Mouse (Mus musculus) right cerebral cortex, adult 18-20 months (tissue): Measurements from ENCODE around the gene Bach2.

Experiments
- DNase-seq: peaks from one replicate; pipeline ENCODE4 v3.0.0; 2022; ENCODE audit warnings: mixed read lengths

The Bach2 gene

GRCm38 (mm10) chr4:32227970-32228557 is 10.5 kb upstream of the Bach2 start:
- no peak for DNase-seq

- DNase-seq, result no peak
These were observed 9.3 kb upstream of the Bach2 start for GRCm38 (mm10) chr4:32229266-32229665.

GRCm38 (mm10) chr4:32231258-32232055 is 7.1 kb upstream of the Bach2 start:
- no peak for DNase-seq

DNA sequence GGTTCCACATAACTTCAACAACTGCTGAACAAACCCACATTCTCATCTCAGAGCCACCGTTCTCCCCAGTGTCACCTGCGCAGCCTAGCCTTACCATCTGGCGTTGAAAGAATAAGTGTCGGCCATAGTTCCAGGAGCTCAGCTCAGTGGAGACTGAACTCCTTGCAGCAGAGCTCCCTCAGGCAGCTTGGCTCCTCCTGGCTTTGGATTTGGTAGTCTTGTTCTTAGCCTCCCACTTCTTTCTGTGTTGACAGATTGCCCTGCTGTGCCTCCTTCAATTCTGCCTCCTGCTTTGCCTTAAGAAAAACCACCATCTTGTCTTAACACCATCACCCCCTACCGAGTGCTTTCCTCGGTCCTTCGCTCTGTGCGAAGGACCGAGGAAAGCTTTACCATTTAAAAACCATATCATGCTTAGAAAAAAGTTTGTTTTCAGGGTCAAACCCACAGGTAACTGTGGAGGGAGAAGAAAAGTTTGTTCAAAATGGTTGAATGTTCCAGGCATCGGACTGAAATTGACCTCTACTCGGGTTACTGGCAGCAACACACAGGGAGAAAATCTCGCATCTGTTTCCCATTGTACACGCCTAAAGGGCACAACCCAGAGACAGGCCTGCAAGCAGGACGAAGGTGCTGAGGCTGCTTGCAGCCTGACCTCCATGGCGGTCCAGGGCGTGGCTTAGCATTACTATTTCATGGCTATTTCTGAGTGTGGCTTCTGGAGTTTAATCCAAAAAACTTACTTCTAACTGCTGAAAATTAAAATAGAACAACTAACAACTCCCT is 2.5 kb upstream of the Bach2 start:
- DNase-seq, result no peak

GRCm38 (mm10) chr4:32238921-32239748 is 531 bp downstream of the Bach2 start:
- DNase-seq, result peak; percentile 68

DNA sequence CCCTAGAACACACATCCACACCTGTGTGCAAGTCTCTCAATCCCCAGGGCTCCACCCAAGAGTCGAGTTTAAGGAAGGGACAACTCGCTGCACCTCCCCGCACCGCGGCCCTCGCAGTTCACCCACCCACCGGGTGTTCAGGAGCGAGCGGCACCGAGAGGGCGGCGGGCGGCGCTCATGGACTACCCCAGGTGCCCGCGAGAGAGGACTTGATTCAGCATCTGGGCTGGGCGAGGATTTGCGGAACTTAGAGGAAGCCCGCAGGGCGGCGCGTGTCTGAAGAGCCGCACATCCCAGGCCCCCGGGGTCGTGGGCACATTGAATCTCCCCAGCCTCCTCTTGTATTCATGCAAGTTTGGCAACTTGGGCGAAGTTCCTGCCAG is 1.1 kb downstream of the Bach2 start:
- DNase-seq, result peak; percentile 73

- no peak for DNase-seq
These were observed 1.9 kb downstream of the Bach2 start for GRCm38 (mm10) chr4:32240457-32241030.

GRCm38 (mm10) chr4:32241351-32241980 is 2.9 kb downstream of the Bach2 start:
- DNase-seq, result no peak

GRCm38 (mm10) chr4:32242122-32242615 is 3.6 kb downstream of the Bach2 start:
- no peak for DNase-seq

- no peak for DNase-seq
These were observed 4.9 kb downstream of the Bach2 start for GRCm38 (mm10) chr4:32243458-32243857.

GRCm38 (mm10) chr4:32244092-32244745 is 5.6 kb downstream of the Bach2 start:
- DNase-seq, result no peak

GRCm38 (mm10) chr4:32245586-32245985 is 7.0 kb downstream of the Bach2 start:
- DNase-seq, result no peak

DNA sequence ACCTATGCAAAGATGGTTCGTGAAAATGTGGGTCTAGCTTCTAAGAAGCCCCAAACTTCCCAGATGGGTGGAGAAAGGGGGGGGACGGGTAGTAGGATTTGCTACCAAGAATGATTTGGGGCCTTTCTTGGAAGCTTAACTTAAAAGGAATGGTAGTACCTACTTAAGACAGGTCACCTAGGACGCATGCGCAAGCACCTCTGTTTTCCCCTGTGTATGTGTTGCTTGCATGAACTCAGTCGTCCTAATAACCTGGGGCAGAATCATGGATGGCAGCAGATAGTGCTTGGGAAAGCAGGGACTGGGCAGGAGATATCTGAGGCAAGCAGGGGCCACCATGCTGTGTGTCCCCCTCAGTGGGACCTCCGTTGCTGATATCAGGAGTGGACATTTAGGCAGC is 7.4 kb downstream of the Bach2 start:
- DNase-seq, result no peak

DNA sequence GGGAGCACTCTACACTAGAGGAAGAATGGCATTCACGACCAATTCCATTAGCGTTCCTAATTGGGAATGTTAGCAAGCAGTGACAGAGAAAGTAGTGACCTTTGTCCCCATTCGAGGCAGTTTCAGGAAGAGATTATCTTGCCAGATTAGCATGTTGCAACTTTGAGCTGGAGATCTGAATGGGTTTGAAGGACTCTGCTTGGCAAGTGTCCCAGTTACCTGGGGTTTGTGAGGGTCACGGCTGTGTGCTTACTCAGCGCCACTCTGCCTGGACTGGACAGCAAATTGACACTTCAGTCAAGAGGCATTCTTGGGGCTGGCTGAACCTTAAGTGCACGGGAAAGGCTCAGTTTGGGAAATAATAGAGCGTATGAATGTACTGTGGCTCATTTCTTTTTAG is 8.2 kb downstream of the Bach2 start:
- no peak for DNase-seq

GRCm38 (mm10) chr4:32247463-32248113 is 9.0 kb downstream of the Bach2 start:
- no peak for DNase-seq

DNA sequence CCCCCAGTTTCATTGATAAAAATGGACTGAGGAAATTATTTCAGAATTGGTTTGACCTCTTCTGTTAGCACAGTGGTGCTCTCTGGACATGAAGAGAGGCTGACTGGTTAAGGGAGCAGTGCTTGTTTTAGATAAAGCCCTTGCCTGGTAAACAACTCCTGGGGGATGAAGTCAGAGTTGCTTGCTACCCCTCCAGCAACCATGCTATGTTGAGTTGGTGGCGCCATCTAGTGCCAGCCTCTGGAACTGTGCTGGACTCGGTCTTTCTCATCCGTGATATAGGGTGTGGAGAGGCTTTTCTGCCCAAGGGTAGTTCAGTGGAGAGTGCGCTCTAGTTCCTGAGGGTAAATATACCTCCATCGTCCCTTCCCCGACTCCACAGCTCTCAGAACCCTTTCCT is 9.6 kb downstream of the Bach2 start:
- DNase-seq, result peak; percentile 68

GRCm38 (mm10) chr4:32248990-32249393 is 10.4 kb downstream of the Bach2 start:
- DNase-seq, result no peak

DNA sequence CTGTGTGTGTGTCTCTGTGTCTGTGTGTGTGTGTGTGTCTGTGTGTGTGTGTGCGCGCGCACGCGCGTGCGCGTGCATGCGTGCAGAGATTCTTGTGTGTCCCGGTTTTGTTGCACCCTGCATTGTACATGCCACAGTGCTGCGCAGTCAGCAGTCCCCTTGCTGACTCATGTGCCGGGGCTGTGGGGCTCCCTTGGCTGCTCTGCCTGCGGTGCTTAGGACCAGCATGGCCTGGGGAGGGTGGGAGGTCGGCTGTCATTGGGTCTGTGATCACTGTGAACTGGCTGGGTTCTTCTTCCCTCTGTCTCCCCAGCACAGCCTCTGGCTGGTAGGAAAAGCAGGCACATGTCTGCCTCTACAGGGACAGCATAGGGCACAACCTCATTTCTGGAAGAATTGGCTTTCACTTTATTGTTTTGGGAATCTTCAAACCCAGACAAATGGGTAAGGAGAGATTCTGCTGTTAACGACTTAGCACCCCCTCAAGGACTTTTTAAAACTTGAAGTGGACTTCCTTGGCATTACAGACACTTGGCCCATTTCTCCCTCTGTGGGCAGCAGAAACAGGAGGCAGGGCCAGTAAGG is 11.2 kb downstream of the Bach2 start:
- peak; percentile 28 for DNase-seq

- DNase-seq, result peak; percentile 24
These were observed 11.9 kb downstream of the Bach2 start for GRCm38 (mm10) chr4:32250333-32251004.

DNA sequence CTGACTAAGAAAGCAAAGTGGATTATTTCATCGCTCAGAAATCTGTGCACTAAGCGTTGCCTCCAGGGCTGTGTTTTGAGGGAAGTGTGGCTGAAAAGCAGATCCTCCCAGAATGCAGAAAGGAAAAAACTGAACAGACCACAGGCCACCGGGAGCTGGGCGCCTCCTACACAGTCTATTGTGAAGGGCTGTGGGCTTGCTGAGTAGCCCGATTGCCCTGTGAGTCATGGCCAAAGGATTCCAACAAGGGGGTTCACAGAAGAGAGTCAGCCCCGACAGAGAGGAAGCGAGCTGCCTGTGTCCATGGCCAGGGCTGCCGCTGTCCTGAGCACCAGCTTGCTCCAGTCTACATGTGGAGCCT is 12.4 kb downstream of the Bach2 start:
- DNase-seq, result peak; percentile 22
